Mouse (Mus musculus): Measurements from ENCODE around the gene Utp20. TPM values are rescaled to one million over a fixed set of nuclear protein-coding genes. Genes with fewer than 3 reads are reported as not detected.
"Not testable (repeated sequence)": the region's sequence is repeated elsewhere in the genome, so short reads cannot be mapped to it uniquely, and the experiment has no call there.

The Utp20 gene
- polyA plus RNA-seq, 1 experiment from 2014 or later, result 26.5 TPM

DNA sequence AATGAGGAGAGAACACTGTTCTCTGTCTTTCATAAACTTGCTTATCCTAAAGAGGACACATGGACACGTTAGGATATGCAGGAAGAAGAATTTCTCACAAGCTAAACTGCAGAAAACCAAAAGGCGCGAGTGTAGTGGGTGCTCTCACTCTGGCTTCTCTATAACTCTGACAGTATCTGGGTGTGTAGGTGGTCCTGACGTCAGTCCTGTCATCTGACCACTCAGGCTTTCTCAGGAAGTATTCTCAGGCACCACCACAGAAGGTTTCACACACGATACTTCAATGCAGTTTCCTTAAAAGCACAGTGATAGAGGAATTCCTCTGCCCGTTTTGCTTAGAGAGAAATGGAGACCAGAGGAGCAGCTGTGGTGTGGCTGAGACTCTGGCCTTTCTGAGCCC lies 50.4 kb downstream of the Utp20 start:
- DNase-seq (ENCODE audit: extremely low spot score, low spot score), result no peak
- no peak overlapping the region for H3K4me3 ChIP-seq
- no peaks in the 10 kb centered on the region for H3K27me3 ChIP-seq (ENCODE audit: poor library complexity, severe bottlenecking)
- H3K4me1 ChIP-seq, result no peaks in the 10 kb centered on the region
- H3K27ac ChIP-seq, result no peak overlapping the region
- H3K9me3 ChIP-seq, result no peaks in the 10 kb centered on the region
- H3K36me3 ChIP-seq (replicated peaks), result peaks cover 90% of the 10 kb centered on the region
- 92% methylated on average over 6 of the region's 6 CpGs for WGBS

DNA sequence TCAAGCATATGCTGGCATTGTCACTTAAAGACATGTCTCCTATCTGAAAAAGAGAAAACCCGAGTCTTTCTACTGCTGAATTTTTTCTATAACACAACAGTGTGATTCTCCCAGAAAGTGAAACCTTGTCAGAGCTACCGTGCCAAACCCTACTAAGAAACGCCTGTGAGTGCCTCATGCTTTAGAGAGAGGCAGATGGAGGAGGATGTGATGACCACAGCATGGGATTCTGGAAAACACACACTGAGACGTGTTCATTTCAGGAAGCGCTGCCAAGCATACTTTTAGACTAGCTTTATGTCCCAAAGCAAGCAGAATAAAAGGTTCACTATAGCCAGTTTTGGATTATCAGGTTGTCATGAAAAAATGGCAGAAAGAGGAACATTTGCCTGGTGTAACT lies 53.6 kb downstream of the Utp20 start:
- 94% methylated on average over 5 of the region's 5 CpGs for whole genome bisulfite sequencing
- H3K36me3 ChIP-seq (replicated peaks), result peaks cover 96% of the 10 kb centered on the region
- DNase-seq (ENCODE audit: extremely low spot score, low spot score); H3K4me3 ChIP-seq; H3K4me1 ChIP-seq; H3K9me3 ChIP-seq; H3K27me3 ChIP-seq (ENCODE audit: poor library complexity, severe bottlenecking); H3K27ac ChIP-seq: not testable (repeated sequence)

DNA sequence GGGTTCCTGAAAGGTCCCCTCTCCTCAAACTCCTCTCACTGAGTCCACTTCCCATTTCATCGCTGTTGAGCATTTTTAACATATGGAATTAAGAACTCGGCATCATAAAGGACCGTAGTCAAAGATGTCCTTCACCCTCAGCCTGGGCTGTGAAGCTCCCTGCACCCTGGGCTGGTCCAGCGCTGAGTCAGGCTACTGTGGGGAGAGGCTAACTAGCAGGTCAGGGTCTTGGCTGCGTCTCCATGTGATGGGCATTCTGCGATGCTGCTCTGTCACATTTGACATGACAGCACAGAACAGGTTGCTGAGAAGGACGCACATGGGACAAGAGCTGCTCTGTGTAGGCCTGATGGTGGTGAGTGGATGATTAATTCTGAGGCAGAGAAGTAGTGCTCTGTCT lies 56.9 kb downstream of the Utp20 start:
- no peak overlapping the region for H3K4me3 ChIP-seq
- H3K36me3 ChIP-seq (replicated peaks), result peaks cover 97% of the 10 kb centered on the region
- no peak for DNase-seq (ENCODE audit: extremely low spot score, low spot score)
- 97% methylated on average over 7 of the region's 7 CpGs for WGBS
- no peaks in the 10 kb centered on the region for H3K27me3 ChIP-seq (ENCODE audit: poor library complexity, severe bottlenecking)
- no peak overlapping the region for H3K27ac ChIP-seq
- H3K9me3 ChIP-seq, result no peaks in the 10 kb centered on the region
- H3K4me1 ChIP-seq, result no peaks in the 10 kb centered on the region

DNA sequence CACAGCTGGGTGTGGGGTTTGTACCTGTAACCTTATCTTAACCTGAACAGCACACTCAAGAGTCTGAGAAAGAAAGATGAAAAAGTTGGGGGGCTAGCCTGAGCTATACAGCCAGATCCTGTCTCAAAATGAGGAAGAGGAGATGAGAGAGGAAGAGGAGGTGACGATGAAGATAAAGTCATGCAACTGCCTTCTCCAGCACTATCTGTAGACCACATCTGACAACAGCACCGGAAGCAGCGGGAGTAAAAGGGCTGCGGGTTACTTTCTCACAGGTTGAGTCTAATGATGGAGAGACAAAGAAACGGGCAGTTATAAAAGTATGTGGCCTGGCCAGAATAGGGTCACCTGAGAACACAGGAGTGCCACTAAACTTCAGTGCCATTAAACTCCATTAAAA lies 57.6 kb downstream of the Utp20 start:
- Histone ChIP-seq H3K27ac (no peak overlapping the region), H3K4me1 (no peaks in the 10 kb centered on the region), H3K4me3 (no peak overlapping the region), H3K36me3 (replicated peaks) (peaks cover 97% of the 10 kb centered on the region), H3K27me3 (ENCODE audit: poor library complexity, severe bottlenecking) (no peaks in the 10 kb centered on the region), H3K9me3 (no peaks in the 10 kb centered on the region)
- no peak for DNase-seq (ENCODE audit: extremely low spot score, low spot score)
- 92% methylated on average over 5 of the region's 5 CpGs for WGBS

DNA sequence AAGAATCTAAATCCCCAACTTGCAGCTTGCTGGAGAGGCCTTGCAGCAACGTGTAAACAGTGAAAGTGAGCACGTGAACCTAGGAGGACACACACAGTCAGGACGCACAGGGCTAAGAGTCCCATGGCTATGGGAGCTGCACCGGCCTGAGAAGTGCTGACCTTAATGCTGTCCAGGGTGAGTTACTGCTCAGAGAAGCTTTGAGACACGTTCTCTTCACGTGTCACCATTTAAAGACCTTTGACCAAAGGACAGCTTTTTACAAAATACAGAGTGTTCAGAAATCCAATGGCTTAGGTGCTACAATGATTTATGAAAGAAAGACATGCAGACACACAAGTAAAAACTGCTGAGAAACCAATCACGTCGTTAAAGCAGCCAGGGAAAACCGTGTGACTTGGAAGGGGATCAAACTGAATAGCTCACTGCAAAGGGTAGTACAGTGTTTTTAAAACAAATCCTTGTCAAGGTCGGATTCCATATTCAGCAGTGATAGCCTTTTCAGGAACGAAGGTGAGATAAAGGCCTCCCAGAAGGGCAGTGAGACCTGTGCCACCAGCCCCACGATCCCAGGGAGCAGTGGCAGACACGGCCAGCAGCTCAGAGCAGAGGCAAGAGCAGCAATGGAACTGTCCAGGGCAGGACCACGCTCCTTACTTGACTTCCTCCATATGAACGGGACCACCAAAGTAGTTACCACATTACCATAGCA lies 61.0 kb downstream of the Utp20 start:
- Histone ChIP-seq H3K4me1 (no peaks in the 10 kb centered on the region), H3K27ac (no peak overlapping the region), H3K9me3 (no peaks in the 10 kb centered on the region), H3K27me3 (ENCODE audit: poor library complexity, severe bottlenecking) (no peaks in the 10 kb centered on the region), H3K36me3 (replicated peaks) (peaks cover 97% of the 10 kb centered on the region), H3K4me3 (no peak overlapping the region)
- 92% methylated on average over 15 of the region's 15 CpGs for WGBS
- DNase-seq (ENCODE audit: extremely low spot score, low spot score), result no peak

DNA sequence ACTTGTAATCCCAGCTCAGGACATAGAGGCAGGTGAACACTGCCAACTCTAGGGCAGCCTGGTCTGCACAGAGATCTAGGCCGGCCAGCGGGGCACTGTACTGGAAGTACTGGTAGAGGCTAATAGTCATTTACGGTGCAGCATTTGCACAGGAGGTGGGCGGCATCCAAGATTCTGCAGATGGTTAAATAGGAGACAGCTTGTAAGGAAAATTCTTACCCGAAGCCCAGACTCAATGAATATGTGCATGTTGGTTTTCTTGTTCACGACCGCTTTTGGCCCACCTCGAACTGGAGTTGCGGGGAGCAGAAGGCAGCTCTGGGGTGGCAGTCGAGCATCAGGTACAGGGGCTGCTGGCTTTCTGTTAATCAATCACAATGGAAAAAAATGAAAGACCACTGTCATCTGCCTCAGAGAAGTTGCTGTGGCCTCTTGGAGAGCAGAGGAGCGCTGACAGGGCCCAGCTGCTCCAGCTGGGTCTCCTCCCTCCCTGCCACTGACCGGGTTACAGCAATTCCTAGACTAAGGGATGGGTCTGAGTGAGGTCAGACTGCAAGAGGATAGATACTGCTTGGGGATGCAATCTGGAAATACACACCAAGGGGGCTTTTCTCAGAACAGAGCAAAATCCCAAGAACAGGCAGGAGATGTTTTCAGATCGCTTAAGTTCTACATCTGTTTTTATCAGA lies 64.9 kb downstream of the Utp20 start:
- no peaks in the 10 kb centered on the region for H3K4me1 ChIP-seq
- WGBS, result 93% methylated on average over 13 of the region's 13 CpGs
- H3K36me3 ChIP-seq (replicated peaks), result peaks cover 98% of the 10 kb centered on the region
- no peaks in the 10 kb centered on the region for H3K9me3 ChIP-seq
- no peaks in the 10 kb centered on the region for H3K27me3 ChIP-seq (ENCODE audit: poor library complexity, severe bottlenecking)
- DNase-seq (ENCODE audit: extremely low spot score, low spot score), result no peak
- no peak overlapping the region for H3K27ac ChIP-seq
- H3K4me3 ChIP-seq, result no peak overlapping the region

DNA sequence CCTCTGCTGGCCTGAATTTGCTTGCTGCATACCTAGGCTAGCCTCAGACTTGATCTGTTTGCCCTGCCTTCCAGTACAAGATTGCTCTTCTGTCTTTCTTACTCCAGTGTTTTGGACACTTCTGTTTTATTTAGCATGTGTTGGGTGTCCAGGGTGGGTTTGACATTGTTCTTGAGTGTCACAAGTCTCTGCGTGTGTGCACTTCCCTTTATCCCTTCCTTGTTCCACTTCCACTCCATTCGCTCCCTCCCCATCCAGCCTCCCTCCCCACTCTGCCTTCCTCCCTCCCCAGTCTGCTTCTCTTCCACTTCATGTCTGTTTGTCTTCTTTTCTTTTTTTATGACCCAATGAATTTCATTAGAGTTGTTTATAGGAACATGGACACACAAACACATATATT lies 85.2 kb downstream of the Utp20 start:
- Histone ChIP-seq H3K36me3 (replicated peaks) (peaks cover 81% of the 10 kb centered on the region), H3K9me3 (no peaks in the 10 kb centered on the region), H3K27me3 (ENCODE audit: poor library complexity, severe bottlenecking) (no peaks in the 10 kb centered on the region), H3K27ac (no peak overlapping the region), H3K4me3 (no peak overlapping the region), H3K4me1 (no peaks in the 10 kb centered on the region)
- DNase-seq (ENCODE audit: extremely low spot score, low spot score), result no peak
- 85% methylated on average over 2 of the region's 2 CpGs for WGBS

DNA sequence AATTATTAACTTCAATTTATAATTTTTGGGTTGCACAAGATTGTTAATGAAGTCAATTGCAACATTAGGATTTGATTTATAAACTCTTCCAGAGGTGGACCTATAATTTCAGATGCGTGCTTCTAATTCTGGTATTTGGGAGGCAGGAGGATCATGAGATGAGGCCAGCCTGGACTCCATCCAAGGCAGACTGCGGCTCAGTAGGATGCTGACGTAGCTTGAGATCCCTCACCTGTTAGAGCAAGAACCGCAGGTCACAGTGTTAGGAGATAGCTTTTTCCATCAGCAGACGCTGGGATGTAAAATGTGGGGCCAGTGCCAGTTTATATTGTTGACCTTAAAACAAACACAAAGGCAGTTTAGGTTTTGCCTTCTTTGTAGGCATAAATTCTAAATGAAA lies 85.8 kb downstream of the Utp20 start:
- Histone ChIP-seq H3K9me3 (no peaks in the 10 kb centered on the region), H3K4me1 (no peaks in the 10 kb centered on the region), H3K27me3 (ENCODE audit: poor library complexity, severe bottlenecking) (no peaks in the 10 kb centered on the region), H3K27ac (no peak overlapping the region), H3K4me3 (no peak overlapping the region), H3K36me3 (replicated peaks) (peaks cover 83% of the 10 kb centered on the region)
- no peak for DNase-seq (ENCODE audit: extremely low spot score, low spot score)
- 95% methylated on average over 5 of the region's 5 CpGs for WGBS

DNA sequence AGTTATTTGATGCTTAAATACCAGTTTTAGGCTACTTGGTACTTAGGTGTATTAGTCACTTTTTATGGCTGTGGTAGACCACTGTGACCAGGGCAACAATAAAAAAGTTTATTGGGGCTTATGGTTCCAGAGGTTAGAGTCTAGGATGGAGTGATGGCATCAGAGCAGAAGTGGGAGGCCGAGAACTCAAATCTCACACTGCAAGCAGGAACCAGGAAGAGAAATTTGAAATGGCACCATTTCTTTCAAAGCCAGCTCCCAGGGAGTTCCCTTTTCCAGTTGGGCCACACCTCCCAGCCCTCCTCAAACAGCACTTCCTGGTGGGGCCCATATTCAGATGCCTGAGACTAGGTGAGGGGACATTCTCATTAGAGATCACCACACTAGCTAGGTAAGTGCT lies 86.8 kb downstream of the Utp20 start:
- DNase-seq (ENCODE audit: extremely low spot score, low spot score), result no peak
- Histone ChIP-seq H3K27ac (no peak overlapping the region), H3K4me3 (no peak overlapping the region), H3K9me3 (no peaks in the 10 kb centered on the region), H3K36me3 (replicated peaks) (peaks cover 77% of the 10 kb centered on the region), H3K27me3 (ENCODE audit: poor library complexity, severe bottlenecking) (no peaks in the 10 kb centered on the region), H3K4me1 (no peaks in the 10 kb centered on the region)
- WGBS, result 91% methylated on average over 1 of the region's 1 CpGs

DNA sequence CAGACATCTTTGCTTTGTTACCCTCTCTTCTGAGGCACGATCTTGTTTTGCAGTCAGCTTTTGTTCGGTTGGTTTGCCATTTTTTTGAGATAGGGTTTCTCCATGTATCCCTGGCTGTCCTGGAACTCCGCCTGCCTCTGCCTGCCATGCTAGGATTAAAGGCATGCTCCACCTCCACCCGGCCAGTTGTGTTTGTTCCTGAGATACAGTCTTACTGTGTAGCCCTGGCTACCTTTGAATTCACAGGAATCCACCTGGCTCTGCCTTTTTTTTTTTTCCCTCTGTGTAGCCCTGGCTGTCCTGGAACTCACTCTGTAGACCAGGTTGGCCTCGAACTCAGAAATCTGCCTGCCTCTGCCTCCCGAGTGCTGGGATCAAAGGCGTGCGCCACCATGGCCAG lies 87.5 kb downstream of the Utp20 start:
- H3K9me3 ChIP-seq; H3K27ac ChIP-seq; H3K27me3 ChIP-seq (ENCODE audit: poor library complexity, severe bottlenecking); H3K4me1 ChIP-seq; DNase-seq (ENCODE audit: extremely low spot score, low spot score); H3K4me3 ChIP-seq: not testable (repeated sequence)
- 96% methylated on average over 8 of the region's 8 CpGs for WGBS
- peaks cover 73% of the 10 kb centered on the region for H3K36me3 ChIP-seq (replicated peaks)

DNA sequence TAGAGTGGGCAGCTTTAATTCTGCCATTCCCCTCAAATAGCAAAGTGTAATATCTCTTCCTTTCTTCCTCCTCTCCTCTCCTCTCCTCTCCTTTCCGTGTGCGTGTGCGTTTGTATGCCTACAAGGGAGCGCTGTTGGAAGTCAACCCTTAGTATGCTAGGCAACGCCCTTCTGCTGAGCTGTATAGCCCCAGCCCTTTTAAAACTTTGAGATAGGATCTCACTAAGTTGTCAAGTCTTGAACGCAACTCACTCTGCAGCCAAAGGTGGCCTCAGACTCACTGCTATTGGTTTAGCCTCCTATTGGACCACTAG lies 94.3 kb downstream of the Utp20 start:
- H3K4me1 ChIP-seq, result peaks cover 17% of the 10 kb centered on the region
- H3K27ac ChIP-seq, result no peak overlapping the region
- peak overlapping the region; percentile 96 for H3K4me3 ChIP-seq
- H3K27me3 ChIP-seq (ENCODE audit: poor library complexity, severe bottlenecking), result no peaks in the 10 kb centered on the region
- H3K36me3 ChIP-seq (replicated peaks), result peaks cover 21% of the 10 kb centered on the region
- WGBS, result 22% methylated on average over 6 of the region's 6 CpGs
- DNase-seq (ENCODE audit: extremely low spot score, low spot score), result no peak
- H3K9me3 ChIP-seq, result no peaks in the 10 kb centered on the region

DNA sequence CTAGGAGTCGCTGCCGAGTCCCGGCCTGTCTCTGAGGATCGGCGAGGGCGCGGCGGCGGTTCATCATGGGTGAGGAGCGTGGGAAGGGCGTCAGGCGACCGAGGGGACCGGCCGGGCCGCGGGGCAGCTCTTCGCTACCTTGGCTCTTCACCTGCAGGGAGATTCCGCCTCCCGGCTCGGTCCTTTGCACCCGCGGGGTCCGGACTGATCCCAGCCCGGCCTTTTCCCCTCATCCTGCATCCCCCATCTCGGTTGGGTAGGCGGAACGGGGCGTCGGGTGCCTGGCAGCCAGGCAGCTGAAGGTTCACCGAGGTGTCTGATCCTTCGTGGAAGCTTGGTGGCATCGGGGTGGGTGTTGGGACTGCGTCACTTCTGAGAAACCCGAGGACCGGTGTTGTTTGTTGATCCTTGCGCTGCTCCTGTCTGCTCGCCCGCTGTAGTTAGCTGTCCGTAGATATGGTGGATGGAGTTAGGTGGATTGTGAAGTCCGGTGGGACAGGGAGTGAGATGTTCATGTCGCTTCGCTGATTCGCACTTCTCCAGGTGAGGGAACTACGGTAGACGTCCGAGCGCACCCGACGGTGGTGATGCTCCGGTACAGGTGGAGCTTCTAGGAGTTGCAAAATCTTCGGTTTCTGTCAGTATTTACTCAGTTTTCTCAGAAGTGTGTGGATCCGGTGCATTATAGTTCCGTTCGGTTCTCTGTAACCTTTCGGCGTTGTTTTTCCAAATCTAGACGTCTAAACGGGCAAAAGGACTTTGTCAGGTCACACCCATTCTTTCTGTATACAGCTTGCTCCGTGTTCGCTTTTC lies 94.9 kb downstream of the Utp20 start:
- Histone ChIP-seq H3K9me3 (no peaks in the 10 kb centered on the region), H3K4me1 (peaks cover 17% of the 10 kb centered on the region), H3K27ac (peak overlapping the region; percentile 92), H3K27me3 (ENCODE audit: poor library complexity, severe bottlenecking) (no peaks in the 10 kb centered on the region), H3K36me3 (replicated peaks) (peaks cover 15% of the 10 kb centered on the region), H3K4me3 (peak overlapping the region; percentile 96)
- WGBS, result 2% methylated on average over 61 of the region's 61 CpGs
- no peak for DNase-seq (ENCODE audit: extremely low spot score, low spot score)
